Mouse (Mus musculus) spleen, adult 18-20 months (tissue): Measurements from ENCODE around the gene Limd1.

ENCODE experiments used
- DNase-seq, 2 experiments: peaks; one replicate each; pipeline ENCODE4 v3.0.0; 2022; ENCODE audit warnings: mixed read lengths in 2 of 2

Limd1 gene

DNA sequence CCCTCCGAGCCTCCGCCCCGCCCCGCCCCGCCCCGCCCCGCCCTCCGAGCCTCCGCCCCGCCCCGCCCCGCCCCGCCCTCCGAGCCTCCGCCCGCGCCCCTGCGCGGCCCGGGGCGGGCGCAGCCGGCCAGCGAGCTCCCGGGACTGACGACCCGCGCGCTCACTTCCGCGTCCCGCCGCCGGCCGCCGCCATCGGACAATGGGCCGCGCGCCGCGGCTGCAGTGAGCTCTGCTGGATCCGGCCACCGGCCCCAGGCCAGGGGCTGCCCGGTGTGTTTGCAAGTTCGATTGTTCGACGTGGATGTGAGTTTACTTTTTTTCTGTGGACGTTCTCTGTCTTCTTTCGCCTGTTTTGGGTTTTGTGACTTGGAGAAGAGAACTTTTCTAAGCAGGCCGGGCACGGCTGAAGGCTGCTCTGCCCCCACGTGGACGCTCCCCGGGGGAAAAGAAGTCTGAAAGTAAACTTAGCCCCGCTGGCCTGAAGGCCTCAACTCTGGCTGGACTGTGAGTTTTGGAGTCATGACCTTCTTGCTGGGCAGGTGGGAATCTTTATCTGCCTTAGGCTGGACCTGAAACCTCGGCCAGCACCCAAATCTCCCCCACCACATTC lies at the start of gene Limd1:
TSS of gene Limd1 (plus strand) at position 121 of the 610 bp plus-strand sequence.
- peak; percentile 68 to 72 for DNase-seq

DNA sequence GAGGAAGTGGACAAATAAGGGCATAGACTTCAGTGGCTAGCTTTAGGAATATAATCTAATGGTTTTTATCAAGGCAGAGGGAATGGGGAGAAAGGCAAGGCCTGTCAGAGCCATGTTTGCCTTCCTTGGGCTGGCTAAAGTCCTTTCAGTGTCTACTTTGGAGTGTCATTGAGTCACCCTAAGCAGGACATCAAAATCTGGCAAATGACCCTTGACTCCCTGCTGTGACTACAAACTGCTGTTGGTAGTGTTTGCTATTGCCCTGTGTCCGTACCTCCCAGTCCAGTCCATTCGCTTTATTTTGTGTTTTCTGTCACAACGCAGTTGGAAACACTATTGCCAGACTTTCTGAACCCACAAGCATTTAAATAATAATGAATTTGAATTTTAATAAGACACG lies 48.6 kb upstream of the Limd1 start:
- DNase-seq = no peak

DNA sequence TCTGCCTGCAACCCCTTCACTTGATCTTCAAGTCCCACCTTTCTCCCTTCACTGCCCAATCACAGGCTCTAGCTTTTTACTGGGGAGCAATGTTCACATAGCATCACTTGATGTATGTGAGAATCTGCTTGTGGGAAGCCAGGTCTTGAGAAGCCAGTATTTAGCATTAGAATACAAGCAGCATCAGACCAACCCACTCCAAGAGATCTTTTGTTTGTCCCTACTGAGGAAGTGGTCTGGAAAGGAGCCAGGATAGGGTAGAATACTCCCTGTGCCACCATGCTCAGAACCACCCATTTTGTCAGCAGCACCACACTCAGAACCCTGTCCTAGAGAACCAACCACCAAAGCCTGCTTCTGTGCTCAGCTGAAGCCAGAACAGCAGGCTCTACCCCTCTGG lies 47.5 kb upstream of the Limd1 start:
- DNase-seq = no peak

DNA sequence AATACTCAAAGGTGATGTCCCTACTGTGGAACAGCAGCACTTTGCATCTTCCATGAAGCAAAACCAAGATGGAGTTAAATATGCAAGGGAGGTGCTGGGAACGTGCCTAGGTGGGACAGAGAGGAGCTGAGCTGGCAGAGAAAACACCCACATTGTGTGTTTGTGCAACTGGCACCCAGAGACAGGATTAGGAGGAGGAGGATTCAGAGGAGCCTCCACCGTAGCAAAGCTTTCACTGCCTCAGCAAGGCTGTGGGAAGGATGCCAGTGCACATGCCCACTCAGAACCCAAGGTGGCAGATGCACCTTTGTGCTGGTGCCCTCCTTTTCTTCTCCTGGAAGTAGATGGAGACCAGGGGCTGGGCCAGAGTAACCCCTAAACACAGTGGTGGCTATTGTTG lies 40.3 kb upstream of the Limd1 start:
- DNase-seq = no peak

DNA sequence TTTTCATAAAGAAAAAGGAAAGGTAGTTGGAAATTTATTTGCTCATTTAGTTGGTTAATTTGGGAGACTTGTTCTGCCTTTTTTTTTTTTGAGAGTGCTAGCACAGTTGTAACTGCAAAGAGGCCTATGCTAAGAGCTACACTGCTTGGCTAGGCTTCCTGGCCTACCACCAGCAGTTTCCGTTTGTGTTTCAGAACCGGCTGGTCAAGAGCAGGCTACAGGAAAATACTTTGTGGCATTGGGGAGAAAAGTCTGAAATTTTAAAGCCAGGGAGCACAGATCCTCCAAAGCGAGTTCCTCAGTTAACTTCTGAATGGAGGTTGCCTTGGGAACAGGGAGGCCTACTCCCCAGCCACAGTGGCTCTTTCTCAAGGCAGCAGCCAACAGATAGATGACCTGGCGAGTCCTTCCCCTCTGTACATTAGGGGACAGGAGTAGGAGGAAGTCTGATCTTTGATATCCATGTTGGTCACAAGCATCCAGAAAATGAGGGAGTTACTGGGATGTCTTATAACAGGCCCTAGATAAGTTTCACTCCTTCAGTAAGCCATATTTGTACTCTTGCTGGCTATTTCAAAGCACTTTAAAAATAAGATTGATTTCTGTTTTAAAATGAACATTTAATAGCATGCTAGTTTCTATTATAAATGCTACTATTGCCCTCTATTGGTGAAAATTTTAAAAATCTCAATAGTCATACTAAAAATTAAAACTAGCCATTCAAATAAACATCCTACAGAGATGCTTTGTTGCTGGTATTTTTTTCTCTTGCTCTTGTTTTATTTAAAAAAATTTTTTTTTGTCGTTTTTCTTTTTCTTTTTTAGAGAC lies 38.1 kb upstream of the Limd1 start:
- DNase-seq = no peak

DNA sequence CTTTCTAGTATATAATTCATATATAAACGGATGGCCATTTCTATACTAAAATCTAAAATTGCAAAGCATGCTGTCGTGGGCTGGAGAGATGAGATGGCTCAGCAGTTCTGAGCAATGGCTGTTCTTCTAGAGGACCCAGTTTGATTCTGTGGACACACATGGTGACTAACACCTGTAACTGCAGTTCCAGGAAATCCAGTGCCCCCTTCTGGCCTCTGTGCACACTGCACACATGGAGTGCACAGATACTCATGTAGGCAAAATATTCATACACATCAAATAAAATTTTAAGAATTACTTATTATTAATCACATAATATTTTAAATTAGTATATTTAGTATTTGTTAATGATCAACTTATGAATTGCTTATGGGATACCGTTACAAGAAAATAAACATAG lies 31.4 kb upstream of the Limd1 start:
- peak in 1 of 2 experiments; percentile 10 for DNase-seq

DNA sequence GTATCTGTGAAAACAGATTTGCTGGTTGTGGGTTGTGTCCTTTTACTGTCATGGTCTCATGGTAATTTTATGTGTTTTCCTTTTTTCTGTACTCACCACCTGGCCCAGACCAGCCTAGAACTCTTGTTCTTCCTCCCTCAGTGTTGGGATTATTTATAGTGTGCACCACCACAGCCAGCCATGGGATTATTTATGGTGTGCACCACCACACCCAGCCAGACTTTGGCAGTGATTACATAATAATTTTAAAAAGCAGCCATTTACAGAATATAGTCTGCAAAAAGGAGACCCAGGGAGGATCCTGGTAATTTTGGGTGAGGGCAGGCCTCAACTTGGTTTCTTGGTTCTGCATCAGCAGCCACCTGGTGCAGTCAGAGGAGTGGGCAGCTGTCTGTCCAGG lies 29.9 kb upstream of the Limd1 start:
- DNase-seq = no peak

DNA sequence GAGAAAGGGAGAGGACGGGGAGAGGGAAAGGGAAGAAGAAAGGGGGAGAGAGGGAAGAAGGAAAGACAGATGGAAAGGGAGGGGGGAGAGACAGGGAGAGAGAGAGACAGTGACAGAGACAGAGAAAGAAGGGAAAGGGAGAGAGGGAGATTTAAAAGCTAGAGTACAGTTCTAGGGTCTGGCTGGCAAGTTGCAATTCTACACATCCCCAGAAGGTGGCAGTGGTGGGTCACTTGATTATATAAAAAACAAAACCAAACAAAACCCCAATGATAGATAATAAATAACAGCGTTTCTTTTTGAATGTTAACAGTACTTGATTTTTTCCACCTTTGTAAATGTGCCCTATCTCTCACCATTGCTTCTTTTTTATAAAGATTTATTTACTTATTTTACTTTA lies 28.3 kb upstream of the Limd1 start:
- DNase-seq = peak in 1 of 2 experiments; percentile 63

DNA sequence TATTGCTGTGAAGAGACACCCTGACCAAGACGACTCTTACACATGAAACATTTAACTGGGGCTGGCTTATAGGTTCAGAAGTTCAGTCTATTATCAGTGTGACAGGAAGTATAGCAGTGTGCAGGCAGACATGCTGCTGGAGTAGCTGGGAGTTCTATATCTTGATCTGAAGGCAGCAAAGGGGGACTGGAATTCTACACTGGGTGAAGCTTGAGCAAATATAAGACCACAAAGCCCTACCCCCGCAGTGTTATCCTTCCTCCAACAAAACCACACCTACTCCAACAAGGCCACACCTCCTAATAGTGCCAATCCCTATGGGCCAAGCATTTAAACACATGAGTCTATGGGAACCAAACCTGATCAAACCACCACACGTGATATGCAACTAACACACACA lies 26.7 kb upstream of the Limd1 start:
- no peak for DNase-seq

DNA sequence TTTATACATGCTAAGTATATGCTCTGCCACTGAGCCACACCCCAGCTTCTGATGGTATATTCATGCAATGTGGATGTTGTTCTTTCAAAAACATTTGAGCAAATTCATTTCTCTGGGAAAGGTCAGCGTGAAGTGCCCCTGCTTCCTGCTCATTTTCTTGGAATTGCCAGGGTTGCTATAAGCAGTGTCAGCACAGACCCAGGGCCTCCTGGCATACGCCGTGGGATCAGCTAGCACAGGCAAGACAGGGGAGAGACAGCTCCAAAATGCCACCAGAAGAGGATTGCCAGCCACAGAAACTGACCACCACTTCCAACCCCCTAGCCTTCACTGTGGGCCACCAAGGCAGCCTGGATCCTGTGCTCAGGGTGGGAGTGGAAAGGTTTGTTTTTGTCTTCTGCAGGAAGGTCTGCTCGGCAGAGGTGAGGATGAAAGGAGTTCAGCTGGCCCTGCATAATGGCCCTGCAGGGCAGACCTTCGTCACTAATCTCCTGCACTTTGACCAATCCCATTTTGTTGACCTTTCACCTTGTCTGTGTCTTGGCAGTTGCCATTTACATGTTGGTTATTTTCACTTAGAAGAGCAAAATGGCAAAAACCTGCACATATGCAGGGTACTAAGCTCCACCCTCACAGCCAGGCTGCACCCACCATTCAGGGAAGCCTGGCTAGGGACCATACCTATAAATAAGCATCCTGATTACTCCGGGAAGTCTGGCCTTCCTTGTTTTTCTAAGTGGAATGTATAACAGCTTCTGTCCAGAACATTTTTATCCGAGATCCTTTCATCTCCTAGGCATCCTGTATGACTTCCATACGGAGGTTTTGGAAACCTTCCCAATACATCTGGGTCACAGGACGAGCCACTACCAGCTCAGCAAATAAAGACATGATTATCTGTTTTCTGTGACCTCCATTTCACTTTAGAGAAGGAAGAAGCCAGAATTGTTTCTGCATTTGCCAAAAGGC lies 21.6 kb upstream of the Limd1 start:
- no peak for DNase-seq

DNA sequence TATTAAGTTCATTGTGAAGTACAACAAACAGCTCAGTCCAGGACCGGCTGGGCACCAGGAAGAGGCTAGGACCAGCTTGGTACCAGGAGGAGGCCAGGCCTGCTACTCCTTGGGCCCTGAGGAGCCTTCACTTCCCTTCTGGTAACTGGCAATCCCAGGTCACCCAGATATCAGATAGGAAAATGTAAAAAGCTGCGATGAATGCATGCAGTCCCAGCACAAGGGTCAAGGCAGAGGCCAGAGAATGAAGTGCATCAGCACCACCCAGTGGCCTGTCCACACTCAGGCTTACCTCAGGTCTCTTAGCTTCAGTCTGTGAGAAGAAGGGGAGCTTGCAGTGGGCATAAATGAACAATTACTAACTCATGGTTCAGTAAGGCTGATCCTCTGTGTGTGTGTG lies 20.9 kb upstream of the Limd1 start:
- no peak for DNase-seq

DNA sequence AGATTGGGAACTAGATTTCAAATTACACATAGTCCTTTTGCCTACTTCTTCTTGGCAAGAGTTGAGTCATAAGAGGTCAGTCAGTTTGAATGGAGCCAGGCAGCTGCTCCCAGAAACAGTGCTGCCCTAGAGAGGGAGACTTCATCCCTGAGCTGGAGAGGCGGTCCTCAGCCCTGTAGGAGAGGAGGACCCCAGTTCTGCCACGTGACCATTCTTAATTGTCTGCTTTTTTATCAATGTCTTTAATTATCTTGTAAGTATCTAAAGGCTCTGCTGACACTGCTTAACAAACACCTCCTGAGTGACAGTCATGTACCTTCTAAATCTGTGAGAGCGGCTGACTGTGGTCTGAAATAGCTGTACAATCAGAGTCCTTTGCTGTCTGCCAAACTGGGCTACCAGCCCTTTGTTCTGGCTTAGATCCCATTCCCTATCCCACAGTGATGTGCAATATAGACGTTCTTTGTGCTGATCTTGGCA lies 11.3 kb upstream of the Limd1 start:
- no peak for DNase-seq

DNA sequence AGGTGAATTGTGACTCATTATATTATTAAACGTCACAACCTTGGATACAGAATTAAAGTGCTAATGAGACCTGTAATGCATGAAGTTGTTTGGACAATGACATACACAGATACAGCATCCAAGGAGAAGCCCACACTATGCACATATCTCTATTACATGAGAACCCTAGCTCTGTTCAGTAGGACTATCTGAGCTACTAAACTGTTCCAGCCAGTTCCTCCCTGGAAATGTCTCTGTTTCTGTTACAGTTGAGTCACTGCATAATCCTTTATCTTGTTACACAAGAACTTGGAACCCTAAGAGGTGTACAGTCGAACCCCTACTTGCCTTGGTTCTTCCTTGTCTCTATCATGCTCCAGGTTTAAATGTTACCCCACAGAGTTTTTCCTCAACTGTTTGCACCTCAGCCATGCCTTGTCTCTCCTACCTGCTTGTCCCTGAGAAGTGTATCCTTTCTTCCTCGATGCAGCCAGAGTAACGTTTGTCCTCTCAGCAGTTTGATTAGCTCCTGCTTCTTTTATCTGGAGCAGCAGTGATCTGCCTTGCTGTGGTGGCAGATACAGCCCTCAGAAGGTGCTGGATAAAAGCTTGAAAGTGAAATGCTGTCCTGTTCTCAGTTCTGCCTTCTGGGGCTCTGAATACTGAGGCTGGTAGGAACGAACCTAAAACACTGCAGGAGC lies 10.0 kb upstream of the Limd1 start:
- no peak for DNase-seq

DNA sequence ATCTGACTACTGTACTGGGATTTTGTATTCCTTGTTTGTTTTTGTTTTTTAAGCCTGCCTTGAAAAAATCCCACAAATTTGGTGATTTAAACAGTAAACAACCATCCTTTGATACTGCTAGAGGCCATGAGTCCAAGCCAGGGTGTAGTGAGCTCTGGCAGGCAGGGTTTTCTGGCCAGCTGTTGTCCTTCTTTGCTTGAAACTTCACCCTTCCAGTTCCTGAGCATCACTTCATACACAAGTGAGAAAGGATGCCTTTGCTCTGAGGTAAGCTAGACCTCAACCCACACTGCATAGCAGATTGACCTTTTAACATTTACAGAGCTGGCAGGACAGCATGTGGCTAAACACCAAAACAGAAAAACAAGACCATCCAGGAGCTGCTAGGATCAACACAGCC lies 9.4 kb upstream of the Limd1 start:
- DNase-seq = no peak

DNA sequence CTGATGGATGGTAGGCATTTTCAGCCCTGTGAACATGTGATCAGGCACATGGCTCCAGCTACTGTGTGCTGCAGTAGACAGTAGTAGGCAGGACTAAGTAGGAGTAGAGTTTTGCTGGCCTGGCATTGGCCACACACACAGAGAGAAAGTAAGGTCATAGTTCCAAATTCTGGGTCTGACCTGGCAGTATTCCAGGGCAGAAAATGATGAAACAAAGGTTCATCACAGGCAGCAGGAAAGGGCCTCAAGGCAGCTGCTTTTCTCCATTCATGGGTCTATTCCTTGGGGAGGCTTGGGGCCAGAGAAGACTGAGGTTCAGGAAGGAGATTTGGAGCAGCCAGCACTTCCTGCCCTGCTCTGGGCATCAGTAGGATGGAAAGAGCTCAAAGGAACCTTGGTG lies 5.1 kb upstream of the Limd1 start:
- no peak for DNase-seq

DNA sequence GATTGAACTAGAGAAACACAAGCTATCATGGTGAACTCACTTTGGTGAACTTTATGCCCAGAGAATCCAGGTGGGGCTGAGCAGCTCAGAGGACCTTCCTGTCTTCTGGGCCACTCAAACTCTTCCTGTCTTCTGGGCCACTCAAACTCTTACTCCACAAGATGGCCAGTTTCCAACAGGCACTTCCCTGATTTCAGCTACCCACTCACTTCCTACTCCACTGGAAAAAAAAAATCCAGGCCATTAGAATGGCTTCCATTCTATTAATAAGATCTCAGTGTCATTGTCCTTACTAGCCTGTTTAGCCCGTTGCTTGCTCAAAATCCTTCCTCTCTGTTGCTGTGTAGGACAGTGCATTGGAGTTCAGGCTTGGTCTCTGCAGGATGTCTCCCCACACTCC lies 2.9 kb upstream of the Limd1 start:
- DNase-seq = no peak

DNA sequence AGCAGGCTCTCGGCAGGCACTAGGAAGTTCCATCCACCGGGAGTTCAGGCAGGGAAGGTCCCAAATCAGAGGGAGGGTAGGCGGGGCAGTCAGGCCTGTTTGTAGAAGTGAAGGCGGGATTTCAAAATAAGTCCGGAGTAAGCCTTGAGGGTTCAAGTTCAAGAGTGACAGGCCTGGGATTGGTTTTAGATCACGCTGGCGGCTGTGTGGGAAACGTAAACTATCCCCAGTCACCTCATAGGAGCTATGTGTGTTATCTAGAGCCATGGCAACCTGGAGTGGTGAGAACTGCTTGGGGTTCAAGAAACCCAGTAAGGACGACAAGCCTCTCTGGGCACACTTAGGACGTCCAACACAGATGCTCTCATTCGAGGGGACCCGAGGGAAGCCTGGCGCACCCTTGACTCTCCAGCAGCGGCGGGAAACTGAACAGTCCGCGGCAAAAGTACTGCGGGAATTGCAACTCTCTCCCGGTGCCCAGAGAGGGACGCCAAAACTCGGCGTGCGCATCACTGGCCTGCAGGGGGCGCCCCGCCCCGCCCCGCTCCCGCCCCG lies 398 bp upstream of the Limd1 start:
- DNase-seq = peak in 1 of 2 experiments; percentile 29

DNA sequence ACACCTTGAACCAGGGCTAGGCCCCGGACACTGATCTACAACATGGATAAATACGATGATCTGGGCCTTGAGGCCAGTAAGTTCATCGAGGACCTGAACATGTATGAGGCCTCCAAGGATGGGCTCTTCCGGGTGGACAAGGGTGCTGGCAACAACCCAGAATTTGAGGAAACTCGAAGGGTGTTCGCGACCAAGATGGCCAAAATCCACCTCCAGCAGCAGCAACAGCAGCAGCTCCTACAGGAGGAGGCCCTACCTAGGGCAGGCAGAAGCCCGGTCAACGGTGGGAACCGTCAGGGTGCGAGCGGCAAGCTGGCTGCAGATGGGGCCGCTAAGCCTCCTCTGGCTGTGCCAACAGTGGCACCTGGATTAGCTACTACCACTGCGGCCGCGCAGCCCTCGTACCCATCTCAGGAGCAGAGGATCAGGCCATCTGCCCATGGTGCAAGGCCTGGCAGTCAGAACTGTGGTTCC lies 727 bp downstream of the Limd1 start:
- DNase-seq = peak; percentile 22 to 36

DNA sequence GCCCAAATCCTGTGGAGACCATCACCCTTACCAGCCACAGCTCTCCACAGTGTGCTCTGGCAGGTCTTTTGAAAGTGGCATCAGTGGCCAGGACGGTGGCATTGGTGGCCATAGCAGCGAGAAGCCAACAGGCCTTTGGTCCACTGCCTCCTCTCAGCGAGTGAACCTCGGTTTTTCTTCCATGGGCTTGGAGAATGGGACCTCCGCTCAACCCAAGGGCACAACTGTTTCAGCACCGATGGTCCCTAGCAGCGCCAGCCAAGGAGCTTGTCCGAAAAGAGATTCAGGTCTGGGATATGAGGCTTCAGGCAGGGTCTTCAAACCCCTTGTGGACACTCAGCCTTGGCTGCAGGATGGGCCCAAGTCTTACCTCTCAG lies 1.4 kb downstream of the Limd1 start:
- DNase-seq = no peak

DNA sequence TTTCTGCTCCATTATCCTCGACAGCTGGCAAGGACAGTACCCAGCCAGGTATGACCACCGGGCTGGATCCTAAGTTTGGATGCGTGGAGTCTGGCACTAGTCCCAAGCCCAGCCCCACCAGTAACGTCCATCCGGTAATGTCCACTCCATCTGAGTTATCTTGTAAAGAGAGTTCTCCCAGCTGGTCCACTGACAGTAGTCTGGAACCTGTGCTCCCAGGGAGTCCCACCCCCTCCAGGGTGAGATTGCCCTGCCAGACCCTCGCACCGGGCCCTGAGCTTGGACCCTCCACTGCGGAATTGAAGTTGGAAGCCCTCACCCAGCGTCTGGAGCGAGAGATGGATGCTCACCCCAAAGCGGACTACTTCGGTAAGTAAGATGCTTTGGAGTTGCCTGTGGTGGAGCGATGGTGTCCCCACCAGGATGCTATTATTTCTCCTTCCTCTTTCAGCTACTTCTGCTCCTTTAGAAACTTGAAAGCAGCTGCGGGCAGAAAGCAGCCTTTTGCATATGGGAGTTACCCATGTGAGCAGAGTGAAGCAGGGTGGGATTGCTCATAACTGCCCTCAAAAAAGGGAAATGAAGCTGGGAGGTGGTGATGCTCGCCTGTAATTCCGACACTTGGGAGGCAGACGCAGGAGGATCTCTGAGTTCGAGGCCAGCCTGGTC lies 1.9 kb downstream of the Limd1 start:
- DNase-seq = peak; percentile 53 to 59

DNA sequence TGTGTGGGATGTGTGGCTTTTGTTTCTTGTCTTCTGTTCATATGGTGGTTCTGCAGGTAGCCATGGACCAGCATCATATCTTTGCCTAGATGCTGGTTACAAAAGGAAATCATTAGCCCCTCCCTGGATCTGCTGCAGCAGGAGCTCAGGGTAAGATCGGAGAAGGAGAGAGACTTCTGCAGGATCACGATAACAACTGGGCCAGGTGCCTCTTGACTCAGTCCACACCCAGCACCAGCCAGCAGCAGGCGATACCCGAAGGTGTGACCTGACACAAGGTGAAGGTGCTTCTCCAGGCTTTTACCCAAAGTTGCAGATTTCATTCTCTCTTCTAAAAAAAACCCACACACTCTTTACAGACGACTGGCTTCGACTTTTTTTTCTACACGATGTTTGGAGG lies 2.6 kb downstream of the Limd1 start:
- no peak for DNase-seq

DNA sequence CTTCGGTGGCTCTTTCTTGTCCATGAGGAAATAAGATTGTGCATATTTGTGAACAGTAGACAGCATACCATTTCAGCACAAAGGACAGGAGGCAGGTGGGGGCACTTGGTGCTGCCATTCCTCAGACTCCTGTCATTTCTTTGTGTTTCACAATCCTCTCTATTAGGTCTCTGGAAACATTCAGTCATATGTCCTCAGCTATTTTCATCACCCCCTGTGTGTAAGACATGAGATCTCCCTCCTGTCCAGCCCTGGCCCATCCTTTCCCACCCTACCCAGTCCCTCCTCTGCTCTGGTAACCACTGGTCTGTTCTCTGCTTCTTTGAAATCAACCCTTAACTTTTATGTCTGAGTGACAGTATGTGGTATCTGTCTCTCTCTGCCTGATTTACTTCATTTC lies 5.1 kb downstream of the Limd1 start:
- no peak for DNase-seq
